Mouse (Mus musculus): Measurements from ENCODE around the gene Rnf157.

Rnf157 gene

DNA sequence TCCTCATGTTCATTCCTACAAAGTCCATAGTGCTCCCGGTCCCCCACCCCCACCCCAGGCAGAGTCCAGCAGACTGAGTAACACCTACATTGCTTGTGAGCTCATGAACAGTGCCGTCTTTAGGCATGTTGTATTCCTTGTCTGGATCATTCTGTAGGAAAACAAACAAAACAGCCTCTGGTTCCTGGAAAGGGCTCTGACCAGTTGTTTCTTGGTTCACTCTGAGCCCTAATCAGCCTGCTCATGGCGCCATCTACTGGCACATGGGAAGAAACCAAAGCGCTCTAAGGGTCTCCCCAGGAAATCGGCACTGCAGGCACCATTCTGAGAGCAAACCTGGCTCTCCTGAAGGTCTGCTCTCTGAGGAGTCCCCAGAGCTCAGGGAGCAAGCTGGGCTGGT is 118.5 kb downstream of the Rnf157 start:
- DNase-seq: no peak

DNA sequence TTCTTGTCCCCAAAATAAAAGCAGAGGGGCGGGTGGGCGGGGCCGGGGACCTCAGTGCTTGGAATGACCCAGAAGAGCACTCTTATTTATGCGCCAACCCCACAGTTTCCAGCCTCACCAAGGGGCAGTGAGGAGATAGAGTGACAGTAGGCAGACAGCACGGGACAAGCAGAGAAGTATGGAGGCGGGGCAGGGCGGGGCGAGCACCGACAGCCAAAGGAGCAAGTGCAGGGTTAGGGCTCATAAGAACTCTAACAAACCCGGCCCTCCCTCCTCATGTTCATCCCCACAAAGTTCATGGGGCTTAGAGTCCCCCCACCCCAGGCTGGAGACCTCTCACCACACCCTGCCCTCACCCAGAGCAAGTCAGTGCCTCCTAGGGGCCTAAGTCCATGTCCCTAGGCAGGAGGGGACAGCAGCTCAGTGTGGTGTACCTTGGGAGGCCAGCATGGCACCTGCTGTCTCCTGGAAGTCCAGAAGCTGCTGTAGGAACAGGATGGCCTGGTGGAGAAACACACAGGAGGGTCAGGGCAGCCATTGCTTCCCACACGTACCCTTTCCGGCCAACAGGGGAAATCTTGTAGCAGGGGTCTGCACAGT is 119.2 kb downstream of the Rnf157 start:
- DNase-seq: no peak

DNA sequence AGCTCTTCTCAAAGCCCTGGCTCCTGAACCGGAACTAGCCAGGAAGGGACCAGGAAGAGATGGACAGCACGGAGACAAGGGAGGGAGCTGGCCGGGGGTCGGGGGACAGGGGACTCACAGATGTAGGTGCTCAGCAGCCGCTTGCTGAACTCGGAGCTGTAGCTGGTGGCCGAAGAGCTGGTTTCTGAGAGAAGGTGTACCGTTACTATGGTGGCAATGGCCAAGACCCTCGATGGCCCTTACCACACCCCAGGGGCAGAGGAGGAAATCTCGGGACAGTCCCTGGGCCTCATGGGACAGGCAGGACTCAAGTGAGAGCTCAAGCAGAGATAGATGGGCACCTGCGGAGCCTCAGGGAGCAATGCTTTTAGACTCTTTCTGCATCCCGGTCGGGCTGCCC is 120.4 kb downstream of the Rnf157 start:
- DNase-seq: no peak

DNA sequence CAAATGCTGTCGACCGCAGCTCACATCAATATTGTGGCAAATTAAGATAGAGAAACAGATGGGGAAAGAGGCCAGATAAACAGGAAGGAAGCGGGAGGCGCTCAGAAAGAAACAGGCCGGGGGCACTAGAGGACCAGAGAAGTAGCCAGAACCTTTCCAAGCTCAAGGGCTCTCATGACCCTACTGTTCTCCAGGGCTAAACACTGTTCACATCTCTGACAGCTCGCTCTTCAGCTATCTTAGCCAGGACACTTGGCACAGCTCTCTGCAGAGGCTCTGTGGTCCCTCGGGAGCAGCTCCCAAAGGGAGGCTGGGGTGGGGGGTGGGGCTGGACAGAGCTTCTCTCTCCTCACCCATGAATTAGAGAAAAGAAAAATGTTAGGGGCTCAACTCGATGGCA is 122.3 kb downstream of the Rnf157 start:
- DNase-seq: no peak

DNA sequence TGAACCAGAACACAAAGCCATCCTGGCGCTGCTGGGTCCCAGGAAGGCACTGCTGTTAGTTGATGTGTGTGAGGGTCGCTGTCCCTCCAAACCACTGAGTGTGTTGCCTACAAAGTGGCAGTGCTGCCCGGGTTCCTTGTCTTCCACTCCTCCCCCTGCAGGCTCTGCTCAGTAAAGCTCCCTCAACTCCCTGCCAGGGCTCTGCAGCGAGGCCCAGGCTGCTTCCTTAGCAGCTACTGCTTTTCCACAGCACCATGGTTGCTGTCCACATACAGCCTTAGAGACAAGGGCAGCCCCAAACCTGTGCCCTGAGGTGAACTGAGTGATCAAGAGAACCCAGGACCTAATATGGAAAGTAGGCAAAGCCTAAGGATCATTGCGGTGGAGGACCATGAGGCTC is 125.5 kb downstream of the Rnf157 start:
- DNase-seq: no peak
